Mouse (Mus musculus) left cerebral cortex, adult 2 months (tissue): ENCODE data around the gene Ptges2. TPM values are rescaled to one million over a fixed set of nuclear protein-coding genes. Genes with fewer than 3 reads are reported as not detected.
A peak's percentile ranks its signal among the peaks of the same experiment; 100 is the strongest.

Experiments
- DNase-seq, 2 experiments: peaks; one replicate each; pipeline ENCODE4 v3.0.0; 2021 to 2022; ENCODE audit warnings: low spot score in 2 of 2, mixed read lengths in 1 of 2; ENCODE audit errors: extremely low spot score in 1 of 2
- H3K27ac ChIP-seq: fragments of 200-600 bp; 2 replicates; pipeline ENCODE4 v1.8.1; 2022
- H3K4me3 ChIP-seq: fragments of 200-600 bp; 2 replicates; pipeline ENCODE4 v1.8.1; 2022
- CTCF ChIP-seq: fragments of 200-600 bp; IDR thresholded peaks from 2 replicates; pipeline ENCODE4 v1.8.1; 2022; ENCODE audit warnings: antibody characterized with exemption, mild to moderate bottlenecking, moderate library complexity
- intact Hi-C: fragments of 180-260 bp; cut with DNase I; formaldehyde crosslinking; loops from one replicate; pipeline ENCODE4 v1.15.1; 2025
- total RNA-seq, 2 experiments: library from RNA; stranded (reverse); gene quantifications; 2 replicates each; pipeline ENCODE4 v1.2.3; 2021

Gene Ptges2
- total RNA-seq, 2 experiments from 2014 or later, result 47.2 to 47.8 TPM

- intact Hi-C loops, result loop anchor here (5.0 kb wide), 1 partner anchor 67 kb away; no protein-coding TSS in a partner anchor
- no peak for TF ChIP-seq CTCF
- no peak for DNase-seq
- no peak overlapping the region; the same call in 1 of the 2 replicates for H3K27ac ChIP-seq
- no peak overlapping the region for H3K4me3 ChIP-seq
These were observed 25.0 kb downstream of the Ptges2 start for GRCm38 (mm10) chr2:32420647-32421046.

- Histone ChIP-seq H3K27ac (no peak overlapping the region), H3K4me3 (no peak overlapping the region)
- no peak for TF ChIP-seq CTCF
- intact Hi-C loops, result loop anchor here (5.0 kb wide), 1 partner anchor 65 kb away; no protein-coding TSS in a partner anchor
- no peak for DNase-seq
These were observed 26.2 kb downstream of the Ptges2 start for GRCm38 (mm10) chr2:32421851-32422251.

GRCm38 (mm10) chr2:32423481-32424331, 28.0 kb downstream of the Ptges2 start:
- no peak for DNase-seq
- intact Hi-C loops, result loop anchor here (5.0 kb wide), 1 partner anchor 64 kb away; no protein-coding TSS in a partner anchor

GRCm38 (mm10) chr2:32424796-32425195, 29.1 kb downstream of the Ptges2 start:
- no peak for TF ChIP-seq CTCF
- peak overlapping the region; percentile 20; the same call in 1 of the 2 replicates for H3K27ac ChIP-seq
- no peak overlapping the region for H3K4me3 ChIP-seq
- no peak for DNase-seq
- intact Hi-C loops, result loop anchor here (5.0 kb wide), 1 partner anchor 63 kb away; no protein-coding TSS in a partner anchor

More at GRCm38 (mm10) chr2:32423481-32424331, 28.0 kb downstream of the Ptges2 start:
- Histone ChIP-seq H3K4me3 (peak overlapping the region; percentile 49), H3K27ac (peak overlapping the region; percentile 67)
- TF ChIP-seq CTCF, result no peak; the same call in 1 of the 2 replicates

GRCm38 (mm10) chr2:32425568-32425967, 29.9 kb downstream of the Ptges2 start:
- Histone ChIP-seq H3K4me3 (no peak overlapping the region), H3K27ac (peak overlapping the region; percentile 24; the same call in 1 of the 2 replicates)
- no peak for TF ChIP-seq CTCF
- intact Hi-C loops, result no loop called here
- DNase-seq, result peak in 1 of 2 experiments; percentile 49

- TF ChIP-seq CTCF, result no peak
These were observed 30.4 kb downstream of the Ptges2 start for GRCm38 (mm10) chr2:32426141-32426540.

GRCm38 (mm10) chr2:32427720-32428119, 32.0 kb downstream of the Ptges2 start:
- H3K27ac ChIP-seq, result peak overlapping the region; percentile 5; the same call in 1 of the 2 replicates
- no peak for DNase-seq
- TF ChIP-seq CTCF, result no peak; the same call in 1 of the 2 replicates
- intact Hi-C loops, result no loop called here
- H3K4me3 ChIP-seq, result peak overlapping the region; percentile 59

More at GRCm38 (mm10) chr2:32426141-32426540, 30.4 kb downstream of the Ptges2 start:
- Histone ChIP-seq H3K4me3 (no peak overlapping the region), H3K27ac (0 out of 2 replicates have a peak overlapping the region, but pooled peaks have one; percentile 24)
- intact Hi-C loops, result no loop called here
- no peak for DNase-seq

- intact Hi-C loops, result no loop called here
- no peak for TF ChIP-seq CTCF
- Histone ChIP-seq H3K4me3 (peak overlapping the region; percentile 59), H3K27ac (peak overlapping the region; percentile 72)
- DNase-seq, result peak; percentile 47 to 65
These were observed 32.6 kb downstream of the Ptges2 start for GRCm38 (mm10) chr2:32428262-32428722.

- DNase-seq, result no peak
- intact Hi-C loops, result no loop called here
- H3K27ac ChIP-seq, result peak overlapping the region; percentile 72; the same call in 1 of the 2 replicates
- TF ChIP-seq CTCF, result no peak
- peak overlapping the region; percentile 59 for H3K4me3 ChIP-seq
These were observed 33.7 kb downstream of the Ptges2 start for GRCm38 (mm10) chr2:32429215-32429891.

- peak; percentile 81 to 84 for DNase-seq
- intact Hi-C loops, result loop anchor here (2.0 kb wide), 1 partner anchor 20 kb away; the partner anchor contains the start of genes Naif1 and Slc25a25
- TF ChIP-seq CTCF, result no peak
- H3K4me3 ChIP-seq, result peak overlapping the region; percentile 59
- peak overlapping the region; percentile 90 for H3K27ac ChIP-seq
These were observed 35.3 kb downstream of the Ptges2 start for GRCm38 (mm10) chr2:32430701-32431676.
